Mouse (Mus musculus) liver, embryonic 12.5 days (tissue): ENCODE measurements around the gene Epyc. TPM values are rescaled to one million over a fixed set of nuclear protein-coding genes. Genes with fewer than 3 reads are reported as not detected.

ENCODE experiments used
- ATAC-seq: fragments of 200-750 bp; cut with Nextera tagmentation; 2 replicates; pipeline ENCODE4 v1.8.0; 2017; ENCODE audit warnings: moderate number of reproducible peaks, mild to moderate bottlenecking, moderate library complexity
- H3K27ac ChIP-seq: fragments of 300-500 bp; sonication (generic); 2 replicates; pipeline ENCODE4 v1.5.1; 2016; ENCODE audit warnings: mild to moderate bottlenecking
- H3K27me3 ChIP-seq: fragments of 300-500 bp; sonication (generic); replicated peaks from 2 replicates; pipeline ENCODE4 v1.6.1; 2016; ENCODE audit warnings: mild to moderate bottlenecking, moderate library complexity
- H3K36me3 ChIP-seq: fragments of 300-500 bp; sonication (generic); 2 replicates; pipeline ENCODE4 v1.6.1; 2016; ENCODE audit warnings: mild to moderate bottlenecking, moderate library complexity
- H3K4me1 ChIP-seq: fragments of 300-500 bp; sonication (generic); 2 replicates; pipeline ENCODE4 v1.6.1; 2016
- H3K4me2 ChIP-seq: fragments of 300-500 bp; sonication (generic); 2 replicates; pipeline ENCODE4 v1.6.1; 2016; ENCODE audit warnings: mild to moderate bottlenecking, moderate library complexity
- H3K4me3 ChIP-seq: fragments of 300-500 bp; sonication (generic); 2 replicates; pipeline ENCODE4 v1.5.1; 2016; ENCODE audit warnings: mild to moderate bottlenecking, moderate library complexity
- H3K9ac ChIP-seq: fragments of 300-500 bp; sonication (generic); 2 replicates; pipeline ENCODE4 v1.6.1; 2016; ENCODE audit warnings: mild to moderate bottlenecking, moderate library complexity
- H3K9me3 ChIP-seq: fragments of 300-500 bp; sonication (generic); replicated peaks from 2 replicates; pipeline ENCODE4 v1.6.1; 2016; ENCODE audit warnings: mild to moderate bottlenecking, moderate library complexity
- WGBS: fragments of 180-500 bp; shearing (Covaris S2); methylation state at CpG from one replicate; pipeline ENCODE4 v1.1.7; 2016; ENCODE audit not compliant: insufficient replicate concordance; 5-methylcytosine and 5-hydroxymethylcytosine counted together
- polyA plus RNA-seq: library from polyadenylated mRNA; unstranded; fragments of >200 nt; fragmentation: Nextera tagmentation; extraction: Ambion mirVana; gene quantifications from 2 replicates; pipeline ENCODE4 v1.2.1, GENCODE M21; 2016

The Epyc gene
- polyA plus RNA-seq, 1 experiment from 2014 or later = 0.23 TPM

DNA sequence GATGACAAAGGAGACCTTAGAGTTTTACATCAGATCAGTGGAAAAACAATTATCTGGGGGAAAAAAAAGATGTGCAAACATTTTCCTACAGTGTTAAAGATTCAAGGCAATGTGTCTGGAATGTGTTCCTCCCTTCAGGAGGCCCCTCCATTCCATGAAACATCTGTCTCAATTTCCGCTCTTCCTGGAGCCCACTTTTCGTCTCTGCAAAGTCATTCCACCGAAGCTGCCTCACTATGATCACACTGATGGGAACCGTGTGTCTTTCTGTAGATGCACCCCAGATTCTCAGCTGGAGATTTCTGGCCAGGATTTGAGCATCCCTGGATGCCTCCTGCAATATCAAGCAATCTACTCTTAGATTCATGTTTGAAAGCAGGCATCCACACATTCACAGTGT, 24.8 kb downstream of the Epyc start:
- H3K36me3 ChIP-seq = no peaks in the 10 kb centered on the region
- H3K27me3 ChIP-seq = no peaks in the 10 kb centered on the region
- H3K4me2 ChIP-seq = no peak overlapping the region
- no peaks in the 10 kb centered on the region for H3K4me1 ChIP-seq
- no peaks in the 10 kb centered on the region for H3K9me3 ChIP-seq
- ATAC-seq = no peak
- H3K27ac ChIP-seq = no peak overlapping the region
- WGBS = 61% methylated on average over 4 of the region's 4 CpGs
- no peak overlapping the region for H3K9ac ChIP-seq
- H3K4me3 ChIP-seq = no peak overlapping the region

- WGBS = 55% methylated on average over 4 of the region's 4 CpGs
- H3K4me2 ChIP-seq = no peak overlapping the region
Measured at GRCm38 (mm10) chr10:97670202-97670601, 26.3 kb downstream of the Epyc start.

GRCm38 (mm10) chr10:97673239-97673638, 29.4 kb downstream of the Epyc start:
- Histone ChIP-seq H3K4me3 (no peak overlapping the region), H3K36me3 (no peaks in the 10 kb centered on the region), H3K9ac (no peak overlapping the region), H3K27ac (no peak overlapping the region), H3K4me2 (no peak overlapping the region), H3K9me3 (no peaks in the 10 kb centered on the region), H3K27me3 (no peaks in the 10 kb centered on the region), H3K4me1 (no peaks in the 10 kb centered on the region)
- no peak for ATAC-seq
- WGBS = 38% methylated on average over 2 of the region's 2 CpGs

More at GRCm38 (mm10) chr10:97670202-97670601, 26.3 kb downstream of the Epyc start:
- no peak for ATAC-seq
- Histone ChIP-seq H3K9ac (no peak overlapping the region), H3K4me1 (no peaks in the 10 kb centered on the region), H3K4me3 (no peak overlapping the region), H3K9me3 (no peaks in the 10 kb centered on the region), H3K27me3 (no peaks in the 10 kb centered on the region), H3K27ac (no peak overlapping the region), H3K36me3 (no peaks in the 10 kb centered on the region)

DNA sequence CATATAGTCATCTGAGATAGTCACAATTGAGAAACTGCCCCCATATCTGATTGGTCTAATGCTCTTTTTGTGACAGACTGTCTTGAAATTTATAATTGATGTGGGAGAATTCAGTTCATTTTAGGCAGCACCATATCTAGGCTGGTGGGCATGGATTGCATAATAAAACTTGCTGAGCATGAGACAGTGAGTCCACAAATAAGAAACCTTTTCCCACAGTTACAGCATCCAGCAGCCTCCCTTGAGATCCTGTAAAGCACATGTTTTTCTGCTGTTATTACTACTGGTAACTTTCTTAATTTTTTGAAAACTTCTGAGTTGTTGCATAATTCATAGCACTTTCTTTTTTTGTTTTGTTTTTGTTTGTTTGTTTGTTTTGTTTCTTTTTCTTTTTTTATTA, 39.1 kb downstream of the Epyc start:
- no peak for ATAC-seq
- Histone ChIP-seq H3K9me3 (no peaks in the 10 kb centered on the region), H3K27me3 (no peaks in the 10 kb centered on the region), H3K9ac (no peak overlapping the region), H3K27ac (no peak overlapping the region), H3K4me1 (no peaks in the 10 kb centered on the region), H3K36me3 (no peaks in the 10 kb centered on the region), H3K4me2 (no peak overlapping the region), H3K4me3 (no peak overlapping the region)

DNA sequence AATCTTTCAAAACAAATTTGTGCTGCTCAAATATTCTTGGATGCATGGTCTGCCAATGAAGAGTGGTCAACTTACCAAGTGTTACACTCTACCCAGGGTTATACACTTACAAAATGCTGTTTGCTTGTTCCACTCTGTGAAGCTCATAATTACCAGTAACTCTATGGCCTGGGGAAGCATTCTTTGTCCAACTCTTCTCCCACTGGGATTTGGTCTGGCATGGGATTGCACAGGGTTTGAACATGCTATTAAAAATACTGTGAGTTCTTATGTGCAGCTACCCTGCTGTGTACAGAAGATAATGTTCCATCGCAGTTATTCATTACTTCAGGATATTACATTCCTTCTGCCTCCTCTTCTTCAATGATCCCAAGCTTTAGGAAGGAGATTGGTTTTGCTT, 43.3 kb downstream of the Epyc start:
- no peaks in the 10 kb centered on the region for H3K36me3 ChIP-seq
- WGBS = 75% methylated on average over 1 of the region's 1 CpGs
- no peaks in the 10 kb centered on the region for H3K4me1 ChIP-seq
- H3K27me3 ChIP-seq = no peaks in the 10 kb centered on the region
- no peak overlapping the region for H3K4me3 ChIP-seq
- no peak overlapping the region for H3K4me2 ChIP-seq
- ATAC-seq = no peak
- no peak overlapping the region for H3K9ac ChIP-seq
- H3K9me3 ChIP-seq = no peaks in the 10 kb centered on the region
- no peak overlapping the region for H3K27ac ChIP-seq

DNA sequence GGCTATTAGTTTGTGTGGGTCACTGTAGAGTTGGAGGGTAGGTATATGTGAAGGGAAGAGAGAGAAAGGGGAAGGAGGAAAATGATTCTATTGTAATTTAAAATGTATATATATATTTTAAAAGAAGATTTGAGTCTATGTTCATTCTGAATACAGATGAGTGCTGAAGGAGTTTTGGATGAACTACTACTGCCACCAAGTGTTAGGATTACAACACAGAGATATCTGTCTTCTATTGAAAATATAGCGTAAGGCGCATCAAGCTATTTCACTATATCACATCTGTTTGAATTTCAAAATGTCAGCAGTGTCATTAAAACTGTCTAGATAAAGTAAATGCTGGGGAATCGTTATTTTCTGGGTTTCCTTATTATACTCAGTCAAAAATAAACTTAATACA, 45.6 kb downstream of the Epyc start:
- 74% methylated on average over 3 of the region's 3 CpGs for WGBS
- no peaks in the 10 kb centered on the region for H3K4me1 ChIP-seq
- H3K9ac ChIP-seq = no peak overlapping the region
- no peak overlapping the region for H3K4me3 ChIP-seq
- no peaks in the 10 kb centered on the region for H3K36me3 ChIP-seq
- H3K27ac ChIP-seq = no peak overlapping the region
- H3K27me3 ChIP-seq = no peaks in the 10 kb centered on the region
- peaks cover 17% of the 10 kb centered on the region; the same call in 1 of the 2 replicates for H3K9me3 ChIP-seq
- ATAC-seq = no peak
- H3K4me2 ChIP-seq = no peak overlapping the region

DNA sequence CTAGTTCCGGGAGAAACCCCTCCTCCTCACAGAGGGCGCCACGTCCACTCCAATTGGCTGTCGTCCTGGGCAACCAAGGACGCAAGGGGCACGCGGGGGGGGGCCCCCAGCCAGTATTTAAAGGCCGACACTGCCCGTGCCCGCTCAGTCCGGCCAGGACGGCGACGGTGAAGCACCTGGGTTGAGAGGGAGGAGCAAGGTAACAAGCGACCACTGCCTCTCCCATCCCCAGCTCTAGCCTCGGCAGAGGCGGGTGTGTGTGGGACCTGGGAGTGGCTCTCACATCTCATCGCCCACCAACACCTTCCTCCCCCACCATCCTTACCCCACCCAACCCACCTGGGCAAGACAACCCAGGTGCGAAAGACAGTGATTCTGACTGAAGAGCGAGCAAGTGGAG, 49.0 kb downstream of the Epyc start, which contains the start of gene Ccer1:
Gene Ccer1, plus strand, starts transcription at position 147 of the 400 bp plus-strand sequence.
- WGBS = 62% methylated on average over 20 of the region's 20 CpGs
- Histone ChIP-seq H3K4me1 (no peaks in the 10 kb centered on the region), H3K9me3 (peaks cover 17% of the 10 kb centered on the region; the same call in 1 of the 2 replicates), H3K4me2 (no peak within 1 kb of the TSS), H3K9ac (no peak within 1 kb of the TSS), H3K36me3 (no peaks in the 10 kb centered on the region), H3K27me3 (no peaks in the 10 kb centered on the region), H3K27ac (no peak within 1 kb of the TSS), H3K4me3 (no peak within 1 kb of the TSS)
- no peak for ATAC-seq

GRCm38 (mm10) chr10:97693398-97694135, 49.7 kb downstream of the Epyc start:
- Histone ChIP-seq H3K27me3 (no peaks in the 10 kb centered on the region), H3K4me2 (no peak overlapping the region), H3K36me3 (no peaks in the 10 kb centered on the region), H3K27ac (no peak overlapping the region), H3K4me1 (no peaks in the 10 kb centered on the region), H3K4me3 (no peak overlapping the region), H3K9ac (no peak overlapping the region), H3K9me3 (peaks cover 17% of the 10 kb centered on the region; the same call in 1 of the 2 replicates)
- WGBS = 77% methylated on average over 37 of the region's 37 CpGs
- 0 out of 2 replicates have a peak, but pooled peaks have one; percentile 27 for ATAC-seq

DNA sequence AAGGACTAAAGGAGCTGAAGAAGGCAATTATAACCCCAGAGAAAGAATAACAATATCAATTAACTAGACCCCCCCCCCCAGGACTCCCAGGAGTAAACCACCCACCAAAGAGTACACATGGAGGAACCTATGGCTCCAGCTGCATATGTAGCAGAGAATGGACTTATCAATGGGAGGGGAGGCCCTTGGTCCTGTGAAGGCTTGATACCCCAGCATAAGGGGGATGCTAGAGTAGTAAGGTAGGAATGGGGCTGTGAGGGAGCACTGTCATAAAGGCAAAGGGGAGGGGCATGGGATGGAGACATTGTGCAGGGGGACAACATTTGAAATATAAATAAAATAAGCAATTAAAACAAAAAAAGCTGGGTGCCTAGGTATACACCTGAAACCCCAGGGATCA, 58.5 kb downstream of the Epyc start:
- Histone ChIP-seq H3K9me3 (no peaks in the 10 kb centered on the region), H3K4me3 (no peak overlapping the region), H3K4me2 (no peak overlapping the region), H3K36me3 (no peaks in the 10 kb centered on the region), H3K27me3 (no peaks in the 10 kb centered on the region), H3K9ac (no peak overlapping the region), H3K27ac (no peak overlapping the region), H3K4me1 (no peaks in the 10 kb centered on the region)
- ATAC-seq = no peak

- no peak for ATAC-seq
- WGBS = 22% methylated on average over 1 of the region's 1 CpGs
Measured at GRCm38 (mm10) chr10:97704562-97704961, 60.7 kb downstream of the Epyc start.

GRCm38 (mm10) chr10:97712687-97713086, 68.8 kb downstream of the Epyc start:
- no peak overlapping the region for H3K9ac ChIP-seq
- no peaks in the 10 kb centered on the region for H3K27me3 ChIP-seq
- no peaks in the 10 kb centered on the region for H3K9me3 ChIP-seq
- no peak overlapping the region for H3K4me2 ChIP-seq
- H3K4me1 ChIP-seq = no peaks in the 10 kb centered on the region
- H3K4me3 ChIP-seq = no peak overlapping the region
- H3K27ac ChIP-seq = no peak overlapping the region
- H3K36me3 ChIP-seq = no peaks in the 10 kb centered on the region
- ATAC-seq = no peak
- 7% methylated on average over 5 of the region's 5 CpGs for WGBS

More at GRCm38 (mm10) chr10:97704562-97704961, 60.7 kb downstream of the Epyc start:
- H3K27me3 ChIP-seq = no peaks in the 10 kb centered on the region
- no peaks in the 10 kb centered on the region for H3K4me1 ChIP-seq
- no peaks in the 10 kb centered on the region for H3K36me3 ChIP-seq
- H3K9me3 ChIP-seq = no peaks in the 10 kb centered on the region
- H3K4me3 ChIP-seq = no peak overlapping the region
- no peak overlapping the region for H3K4me2 ChIP-seq
- H3K27ac ChIP-seq = no peak overlapping the region
- H3K9ac ChIP-seq = no peak overlapping the region

DNA sequence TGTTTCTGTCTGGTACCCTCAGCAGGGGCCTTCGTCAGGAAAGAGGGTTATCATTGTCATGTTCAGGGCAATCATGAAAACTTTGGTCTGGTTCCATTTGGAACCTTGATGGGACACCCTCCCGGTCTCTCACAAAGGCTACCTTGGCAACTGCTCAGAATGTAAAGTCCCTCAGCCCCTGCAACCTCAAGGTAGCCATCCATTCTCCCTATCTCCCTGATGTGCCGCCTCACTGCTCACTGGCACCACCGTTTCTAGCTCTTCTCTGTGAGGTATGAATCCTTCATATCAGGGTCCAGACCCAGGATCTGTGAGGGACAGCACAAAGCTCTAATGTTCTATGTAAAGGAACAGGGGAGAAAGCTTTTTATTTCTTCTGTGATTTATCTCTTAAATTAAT, 70.7 kb downstream of the Epyc start:
- WGBS = 62% methylated on average over 4 of the region's 4 CpGs
- no peak for ATAC-seq
- Histone ChIP-seq H3K4me2 (no peak overlapping the region), H3K4me3 (no peak overlapping the region), H3K9ac (no peak overlapping the region), H3K4me1 (no peaks in the 10 kb centered on the region), H3K36me3 (no peaks in the 10 kb centered on the region), H3K9me3 (no peaks in the 10 kb centered on the region), H3K27me3 (no peaks in the 10 kb centered on the region), H3K27ac (no peak overlapping the region)
